Mouse (Mus musculus): ENCODE data around the gene Srd5a3. TPM values are rescaled to one million over a fixed set of nuclear protein-coding genes. Genes with fewer than 3 reads are reported as not detected.

Gene Srd5a3
- polyA plus RNA-seq, 1 experiment from 2014 or later: 31.0 TPM

DNA sequence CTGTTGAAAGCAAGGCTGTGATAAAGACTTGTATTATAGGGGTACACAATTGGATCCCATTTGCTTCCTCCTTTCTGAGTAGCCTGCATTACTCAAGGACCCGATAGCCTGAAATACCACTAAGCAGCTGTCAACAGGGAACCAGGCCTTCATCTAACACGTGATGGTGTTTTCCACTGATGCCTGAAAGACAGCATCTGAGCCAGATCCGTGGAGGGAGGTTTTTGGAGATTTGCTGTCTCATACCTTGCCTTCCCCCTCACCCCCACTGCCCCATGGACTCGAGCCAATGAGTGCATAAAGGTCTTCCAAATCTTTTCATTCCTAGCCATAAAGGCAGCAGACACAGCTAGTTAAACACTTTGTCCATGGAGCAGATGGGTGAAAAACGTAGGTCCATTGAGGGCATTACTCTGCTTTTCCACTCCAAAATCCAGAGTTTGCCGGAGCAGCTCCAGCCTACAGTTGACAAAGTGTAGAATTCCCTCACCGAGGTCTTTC lies 850 bp upstream of the Srd5a3 start:
- Histone ChIP-seq H3K9me3 (ENCODE audit: control insufficient read depth, low read length) (no peaks in the 10 kb centered on the region), H3K9ac (ENCODE audit: low read depth, low read length) (peak overlapping the region; percentile 90), H3K27me3 (replicated peaks; ENCODE audit: control insufficient read depth, insufficient read depth, low read length) (no peaks in the 10 kb centered on the region), H3K36me3 (ENCODE audit: control insufficient read depth, insufficient read depth, low read length) (no peaks in the 10 kb centered on the region), H3K27ac (replicated peaks; ENCODE audit: low read depth, low read length) (peak overlapping the region; percentile 97; the same call in 1 of the 2 replicates), H3K4me1 (ENCODE audit: control insufficient read depth, insufficient read depth, low read length) (peaks cover 12% of the 10 kb centered on the region), H3K4me3 (ENCODE audit: low read depth, low read length) (peak overlapping the region; percentile 68), H3K4me2 (ENCODE audit: low read depth, low read length) (peak overlapping the region; percentile 81)
- 54% methylated on average over 7 of the region's 7 CpGs for WGBS
- no peak for DNase-seq (ENCODE audit: low spot score)
- ATAC-seq (ENCODE audit: low read depth): no peak

- H3K9me3 ChIP-seq (ENCODE audit: control insufficient read depth, low read length): no peaks in the 10 kb centered on the region
- H3K4me3 ChIP-seq (ENCODE audit: low read depth, low read length): peak overlapping the region; percentile 68
- no peaks in the 10 kb centered on the region for H3K36me3 ChIP-seq (ENCODE audit: control insufficient read depth, insufficient read depth, low read length)
- ATAC-seq (ENCODE audit: low read depth) (peak; percentile 48), DNase-seq (ENCODE audit: low spot score) (no peak)
- peak overlapping the region; percentile 97 for H3K27ac ChIP-seq (replicated peaks; ENCODE audit: low read depth, low read length)
- peaks cover 12% of the 10 kb centered on the region for H3K4me1 ChIP-seq (ENCODE audit: control insufficient read depth, insufficient read depth, low read length)
- WGBS: 6% methylated on average over 9 of the region's 9 CpGs
- H3K9ac ChIP-seq (ENCODE audit: low read depth, low read length): peak overlapping the region; percentile 90
- H3K4me2 ChIP-seq (ENCODE audit: low read depth, low read length): peak overlapping the region; percentile 81
- no peaks in the 10 kb centered on the region for H3K27me3 ChIP-seq (replicated peaks; ENCODE audit: control insufficient read depth, insufficient read depth, low read length)
These were observed 627 bp downstream of the Srd5a3 start for GRCm38 (mm10) chr5:76140730-76141066.

DNA sequence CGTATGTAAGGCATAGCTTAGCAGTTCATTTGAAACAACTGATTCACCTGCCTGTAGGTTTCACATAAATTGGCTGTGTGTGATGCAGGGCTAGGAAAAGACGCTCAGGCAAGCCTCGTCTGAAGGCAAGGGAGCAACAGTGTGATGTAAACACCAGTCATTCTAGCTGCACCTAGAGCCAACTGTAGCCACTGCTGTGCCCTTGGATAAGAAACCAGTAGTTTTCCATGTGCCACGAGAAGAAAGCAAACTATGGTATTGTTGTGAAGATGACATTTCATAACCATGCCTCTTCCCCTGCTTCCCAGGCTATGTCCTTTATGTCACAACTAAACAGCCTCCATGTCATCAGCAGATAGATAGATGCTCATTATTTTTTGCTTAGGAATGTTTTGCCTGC lies 3.3 kb downstream of the Srd5a3 start:
- H3K9ac ChIP-seq (ENCODE audit: low read depth, low read length): no peak overlapping the region
- 93% methylated on average over 4 of the region's 4 CpGs for WGBS
- no peaks in the 10 kb centered on the region for H3K36me3 ChIP-seq (ENCODE audit: control insufficient read depth, insufficient read depth, low read length)
- DNase-seq (ENCODE audit: low spot score) (no peak), ATAC-seq (ENCODE audit: low read depth) (no peak)
- H3K9me3 ChIP-seq (ENCODE audit: control insufficient read depth, low read length): no peaks in the 10 kb centered on the region
- peaks cover 12% of the 10 kb centered on the region for H3K4me1 ChIP-seq (ENCODE audit: control insufficient read depth, insufficient read depth, low read length)
- no peak overlapping the region for H3K4me3 ChIP-seq (ENCODE audit: low read depth, low read length)
- H3K4me2 ChIP-seq (ENCODE audit: low read depth, low read length): no peak overlapping the region
- H3K27me3 ChIP-seq (replicated peaks; ENCODE audit: control insufficient read depth, insufficient read depth, low read length): no peaks in the 10 kb centered on the region
- no peak overlapping the region for H3K27ac ChIP-seq (replicated peaks; ENCODE audit: low read depth, low read length)

DNA sequence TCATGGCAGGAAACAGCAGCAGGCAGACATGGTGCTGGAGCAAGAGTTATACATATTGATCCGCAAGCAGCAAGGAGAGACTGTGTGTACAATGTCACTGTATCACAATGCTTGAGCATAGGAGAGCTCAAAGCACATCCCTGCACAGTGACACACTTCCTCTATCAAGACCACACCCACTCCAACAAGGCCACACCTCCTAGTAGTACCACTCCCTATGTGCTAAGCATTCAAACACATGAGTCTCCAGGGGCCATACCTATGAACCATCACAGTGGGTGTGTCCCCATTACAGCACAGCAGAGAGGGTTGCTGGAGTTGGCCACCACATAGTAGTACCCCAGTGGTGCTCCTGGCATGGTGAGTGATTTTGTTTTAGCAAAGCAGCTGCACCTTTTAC lies 6.3 kb downstream of the Srd5a3 start:
- Histone ChIP-seq H3K9ac (ENCODE audit: low read depth, low read length) (no peak overlapping the region), H3K4me1 (ENCODE audit: control insufficient read depth, insufficient read depth, low read length) (peaks cover 2% of the 10 kb centered on the region), H3K36me3 (ENCODE audit: control insufficient read depth, insufficient read depth, low read length) (peaks cover 22% of the 10 kb centered on the region), H3K9me3 (ENCODE audit: control insufficient read depth, low read length) (no peaks in the 10 kb centered on the region; the same call in 1 of the 2 replicates), H3K27me3 (replicated peaks; ENCODE audit: control insufficient read depth, insufficient read depth, low read length) (no peaks in the 10 kb centered on the region), H3K4me2 (ENCODE audit: low read depth, low read length) (no peak overlapping the region), H3K4me3 (ENCODE audit: low read depth, low read length) (no peak overlapping the region), H3K27ac (replicated peaks; ENCODE audit: low read depth, low read length) (no peak overlapping the region)
- WGBS: 95% methylated on average over 1 of the region's 1 CpGs
- DNase-seq (ENCODE audit: low spot score): no peak
- no peak for ATAC-seq (ENCODE audit: low read depth)

GRCm38 (mm10) chr5:76149436-76149835 lies 9.4 kb downstream of the Srd5a3 start:
- ATAC-seq (ENCODE audit: low read depth): no peak
- DNase-seq (ENCODE audit: low spot score): no peak
- Histone ChIP-seq H3K36me3 (ENCODE audit: control insufficient read depth, insufficient read depth, low read length) (peaks cover 43% of the 10 kb centered on the region), H3K27me3 (replicated peaks; ENCODE audit: control insufficient read depth, insufficient read depth, low read length) (no peaks in the 10 kb centered on the region), H3K27ac (replicated peaks; ENCODE audit: low read depth, low read length) (no peak overlapping the region), H3K9me3 (ENCODE audit: control insufficient read depth, low read length) (no peaks in the 10 kb centered on the region; the same call in 1 of the 2 replicates), H3K4me2 (ENCODE audit: low read depth, low read length) (no peak overlapping the region), H3K9ac (ENCODE audit: low read depth, low read length) (no peak overlapping the region), H3K4me3 (ENCODE audit: low read depth, low read length) (no peak overlapping the region), H3K4me1 (ENCODE audit: control insufficient read depth, insufficient read depth, low read length) (no peaks in the 10 kb centered on the region)
- 87% methylated on average over 6 of the region's 6 CpGs for WGBS

GRCm38 (mm10) chr5:76152956-76153355 lies 12.9 kb downstream of the Srd5a3 start:
- peaks cover 52% of the 10 kb centered on the region for H3K36me3 ChIP-seq (ENCODE audit: control insufficient read depth, insufficient read depth, low read length)
- WGBS: 91% methylated on average over 6 of the region's 6 CpGs
- no peak overlapping the region for H3K4me3 ChIP-seq (ENCODE audit: low read depth, low read length)
- no peak for ATAC-seq (ENCODE audit: low read depth)
- H3K9ac ChIP-seq (ENCODE audit: low read depth, low read length): no peak overlapping the region
- no peaks in the 10 kb centered on the region for H3K4me1 ChIP-seq (ENCODE audit: control insufficient read depth, insufficient read depth, low read length)
- H3K27me3 ChIP-seq (replicated peaks; ENCODE audit: control insufficient read depth, insufficient read depth, low read length): no peaks in the 10 kb centered on the region
- H3K27ac ChIP-seq (replicated peaks; ENCODE audit: low read depth, low read length): no peak overlapping the region
- no peak for DNase-seq (ENCODE audit: low spot score)
- H3K4me2 ChIP-seq (ENCODE audit: low read depth, low read length): no peak overlapping the region
- no peaks in the 10 kb centered on the region; the same call in 1 of the 2 replicates for H3K9me3 ChIP-seq (ENCODE audit: control insufficient read depth, low read length)

- ATAC-seq (ENCODE audit: low read depth): no peak
- no peaks in the 10 kb centered on the region; the same call in 1 of the 2 replicates for H3K9me3 ChIP-seq (ENCODE audit: control insufficient read depth, low read length)
- H3K4me3 ChIP-seq (ENCODE audit: low read depth, low read length): no peak overlapping the region
- no peak overlapping the region for H3K27ac ChIP-seq (replicated peaks; ENCODE audit: low read depth, low read length)
- DNase-seq (ENCODE audit: low spot score): no peak
- H3K9ac ChIP-seq (ENCODE audit: low read depth, low read length): no peak overlapping the region
- WGBS: 90% methylated on average over 11 of the region's 11 CpGs
- no peaks in the 10 kb centered on the region for H3K27me3 ChIP-seq (replicated peaks; ENCODE audit: control insufficient read depth, insufficient read depth, low read length)
- no peaks in the 10 kb centered on the region for H3K4me1 ChIP-seq (ENCODE audit: control insufficient read depth, insufficient read depth, low read length)
- peaks cover 52% of the 10 kb centered on the region for H3K36me3 ChIP-seq (ENCODE audit: control insufficient read depth, insufficient read depth, low read length)
- no peak overlapping the region for H3K4me2 ChIP-seq (ENCODE audit: low read depth, low read length)
These were observed 13.4 kb downstream of the Srd5a3 start for GRCm38 (mm10) chr5:76153430-76153829.

GRCm38 (mm10) chr5:76154434-76155165 lies 14.5 kb downstream of the Srd5a3 start:
- peaks cover 48% of the 10 kb centered on the region for H3K36me3 ChIP-seq (ENCODE audit: control insufficient read depth, insufficient read depth, low read length)
- H3K4me2 ChIP-seq (ENCODE audit: low read depth, low read length): no peak overlapping the region
- ATAC-seq (ENCODE audit: low read depth): no peak

DNA sequence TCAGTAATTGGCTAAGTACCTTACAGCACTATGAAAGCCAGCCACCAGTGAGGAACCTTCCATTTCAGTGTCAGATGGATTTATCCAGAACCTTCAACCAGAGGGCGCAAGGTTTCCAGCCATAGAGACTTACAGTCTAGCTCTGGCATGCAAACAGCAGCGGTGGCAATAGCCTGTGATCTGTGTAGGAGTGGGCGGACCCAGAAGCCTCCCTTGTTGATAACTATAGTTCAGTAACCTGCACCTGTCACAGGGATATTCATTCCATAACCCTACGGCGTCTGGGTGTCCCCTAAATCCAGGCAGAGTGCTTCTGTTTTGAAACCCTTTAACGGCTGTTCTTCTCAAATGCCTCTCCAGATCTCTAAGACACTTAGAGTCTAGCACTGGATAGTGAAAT lies 19.5 kb downstream of the Srd5a3 start:
- Histone ChIP-seq H3K9me3 (ENCODE audit: control insufficient read depth, low read length) (no peaks in the 10 kb centered on the region), H3K36me3 (ENCODE audit: control insufficient read depth, insufficient read depth, low read length) (peaks cover 8% of the 10 kb centered on the region; the same call in 1 of the 2 replicates), H3K9ac (ENCODE audit: low read depth, low read length) (no peak overlapping the region), H3K4me2 (ENCODE audit: low read depth, low read length) (no peak overlapping the region), H3K27ac (replicated peaks; ENCODE audit: low read depth, low read length) (no peak overlapping the region), H3K27me3 (replicated peaks; ENCODE audit: control insufficient read depth, insufficient read depth, low read length) (no peaks in the 10 kb centered on the region), H3K4me3 (ENCODE audit: low read depth, low read length) (no peak overlapping the region), H3K4me1 (ENCODE audit: control insufficient read depth, insufficient read depth, low read length) (no peaks in the 10 kb centered on the region)
- WGBS: 75% methylated on average over 6 of the region's 6 CpGs
- DNase-seq (ENCODE audit: low spot score) (peak; percentile 47), ATAC-seq (ENCODE audit: low read depth) (peak; percentile 72)

More at GRCm38 (mm10) chr5:76154434-76155165, 14.5 kb downstream of the Srd5a3 start:
- Histone ChIP-seq H3K27me3 (replicated peaks; ENCODE audit: control insufficient read depth, insufficient read depth, low read length) (no peaks in the 10 kb centered on the region), H3K4me1 (ENCODE audit: control insufficient read depth, insufficient read depth, low read length) (no peaks in the 10 kb centered on the region), H3K9me3 (ENCODE audit: control insufficient read depth, low read length) (no peaks in the 10 kb centered on the region; the same call in 1 of the 2 replicates), H3K27ac (replicated peaks; ENCODE audit: low read depth, low read length) (no peak overlapping the region), H3K4me3 (ENCODE audit: low read depth, low read length) (no peak overlapping the region), H3K9ac (ENCODE audit: low read depth, low read length) (no peak overlapping the region)
- peak; percentile 40 for DNase-seq (ENCODE audit: low spot score)
- 90% methylated on average over 21 of the region's 21 CpGs for WGBS

All from embryonic facial prominence, embryonic 14.5 days (tissue).